Mouse (Mus musculus) intestine, embryonic 16.5 days (tissue): ENCODE results near the gene Rabep2. TPM values are rescaled to one million over a fixed set of nuclear protein-coding genes. Genes with fewer than 3 reads are reported as not detected.

Experiments
- ATAC-seq: fragments of 200-750 bp; cut with Nextera tagmentation; 2 replicates; pipeline ENCODE4 v1.8.0; 2017; ENCODE audit warnings: moderate TSS enrichment, moderate library complexity
- H3K27ac ChIP-seq: fragments of 300-500 bp; sonication (generic); 2 replicates; pipeline ENCODE4 v1.5.1; 2014; ENCODE audit warnings: mild to moderate bottlenecking, low read length
- H3K27me3 ChIP-seq: fragments of 300-500 bp; sonication (generic); replicated peaks from 2 replicates; pipeline ENCODE4 v1.6.1; 2014; ENCODE audit warnings: low read length, control low read depth, mixed read lengths; ENCODE audit not compliant: control insufficient read depth, insufficient read depth
- H3K36me3 ChIP-seq: fragments of 300-500 bp; sonication (generic); 2 replicates; pipeline ENCODE4 v1.6.1; 2014; ENCODE audit warnings: low read length, control low read depth; ENCODE audit not compliant: control insufficient read depth, insufficient read depth
- H3K4me1 ChIP-seq: fragments of 300-500 bp; sonication (generic); 2 replicates; pipeline ENCODE4 v1.6.1; 2014; ENCODE audit warnings: low read length, control low read depth, mixed read lengths; ENCODE audit not compliant: control insufficient read depth, insufficient read depth
- H3K4me2 ChIP-seq: fragments of 300-500 bp; sonication (generic); 2 replicates; pipeline ENCODE4 v1.6.1; 2014; ENCODE audit warnings: low read depth, low read length, control low read depth
- H3K4me3 ChIP-seq: fragments of 300-500 bp; sonication (generic); 2 replicates; pipeline ENCODE4 v1.5.1; 2014; ENCODE audit warnings: mild to moderate bottlenecking, low read length
- H3K9ac ChIP-seq: fragments of 300-500 bp; sonication (generic); 2 replicates; pipeline ENCODE4 v1.6.1; 2014; ENCODE audit warnings: low read depth, low read length
- H3K9me3 ChIP-seq: fragments of 300-500 bp; sonication (generic); 2 replicates; pipeline ENCODE4 v1.6.1; 2016; ENCODE audit warnings: low read length, control low read depth; ENCODE audit not compliant: control insufficient read depth
- whole genome bisulfite sequencing: fragments of 180-500 bp; shearing (Covaris S2); extraction: QIAGEN DNeasy Blood & Tissue Kit; methylation state at CpG from one replicate; pipeline ENCODE4 v1.1.7; 2014; 5-methylcytosine and 5-hydroxymethylcytosine counted together
- polyA plus RNA-seq: library from polyadenylated mRNA; unstranded; fragments of >200 nt; fragmentation: Nextera tagmentation; extraction: Ambion mirVana; gene quantifications from 2 replicates; pipeline ENCODE4 v1.2.1, GENCODE M21; 2015

The Rabep2 gene
- polyA plus RNA-seq, 1 experiment from 2014 or later, result 25.0 TPM

GRCm38 (mm10) chr7:126445104-126445815, 16.7 kb downstream of the Rabep2 start:
- no peak overlapping the region for H3K9ac ChIP-seq
- H3K4me3 ChIP-seq, result no peak overlapping the region
- H3K36me3 ChIP-seq, result peaks cover 18% of the 10 kb centered on the region
- H3K27me3 ChIP-seq, result no peaks in the 10 kb centered on the region
- no peaks in the 10 kb centered on the region for H3K4me1 ChIP-seq
- no peaks in the 10 kb centered on the region for H3K9me3 ChIP-seq
- 93% methylated on average over 15 of the region's 15 CpGs for WGBS
- no peak overlapping the region for H3K27ac ChIP-seq
- no peak overlapping the region for H3K4me2 ChIP-seq
- ATAC-seq, result no peak

- H3K4me1 ChIP-seq, result no peaks in the 10 kb centered on the region
- no peaks in the 10 kb centered on the region for H3K9me3 ChIP-seq
- H3K36me3 ChIP-seq, result peaks cover 18% of the 10 kb centered on the region
- WGBS, result 86% methylated on average over 21 of the region's 21 CpGs
- no peak for ATAC-seq
- H3K27me3 ChIP-seq, result no peaks in the 10 kb centered on the region
- no peak overlapping the region for H3K9ac ChIP-seq
- no peak overlapping the region for H3K4me3 ChIP-seq
- H3K4me2 ChIP-seq, result no peak overlapping the region
- H3K27ac ChIP-seq, result no peak overlapping the region
Observed at GRCm38 (mm10) chr7:126446217-126446616, 17.7 kb downstream of the Rabep2 start.

GRCm38 (mm10) chr7:126448481-126448880, 19.9 kb downstream of the Rabep2 start:
- Histone ChIP-seq H3K27me3 (no peaks in the 10 kb centered on the region), H3K36me3 (peaks cover 15% of the 10 kb centered on the region), H3K4me3 (no peak overlapping the region), H3K4me2 (no peak overlapping the region), H3K9me3 (no peaks in the 10 kb centered on the region), H3K27ac (no peak overlapping the region), H3K4me1 (no peaks in the 10 kb centered on the region), H3K9ac (no peak overlapping the region)
- WGBS, result 93% methylated on average over 19 of the region's 19 CpGs
- no peak for ATAC-seq

- Histone ChIP-seq H3K4me3 (no peak overlapping the region), H3K36me3 (peaks cover 8% of the 10 kb centered on the region), H3K4me1 (no peaks in the 10 kb centered on the region), H3K4me2 (no peak overlapping the region), H3K9me3 (no peaks in the 10 kb centered on the region), H3K27me3 (no peaks in the 10 kb centered on the region), H3K27ac (no peak overlapping the region), H3K9ac (no peak overlapping the region)
- WGBS, result 88% methylated on average over 18 of the region's 18 CpGs
- ATAC-seq, result no peak
Observed at GRCm38 (mm10) chr7:126449991-126450390, 21.4 kb downstream of the Rabep2 start.

GRCm38 (mm10) chr7:126450641-126451040, 22.1 kb downstream of the Rabep2 start:
- no peak overlapping the region for H3K4me3 ChIP-seq
- 91% methylated on average over 6 of the region's 6 CpGs for WGBS
- H3K9me3 ChIP-seq, result no peaks in the 10 kb centered on the region
- no peak overlapping the region for H3K9ac ChIP-seq
- H3K27ac ChIP-seq, result no peak overlapping the region
- ATAC-seq, result no peak
- H3K27me3 ChIP-seq, result no peaks in the 10 kb centered on the region
- no peak overlapping the region for H3K4me2 ChIP-seq
- H3K4me1 ChIP-seq, result no peaks in the 10 kb centered on the region
- H3K36me3 ChIP-seq, result 0 out of 2 replicates have a peak, but pooled peaks cover 1% of the 10 kb centered on the region

- H3K4me3 ChIP-seq, result no peak overlapping the region
- no peak overlapping the region for H3K4me2 ChIP-seq
- no peak overlapping the region for H3K27ac ChIP-seq
- no peak overlapping the region for H3K9ac ChIP-seq
- H3K27me3 ChIP-seq, result no peaks in the 10 kb centered on the region
- no peak for ATAC-seq
- H3K36me3 ChIP-seq, result no peaks in the 10 kb centered on the region
- H3K4me1 ChIP-seq, result no peaks in the 10 kb centered on the region
- H3K9me3 ChIP-seq, result no peaks in the 10 kb centered on the region
- 88% methylated on average over 3 of the region's 3 CpGs for WGBS
Observed at GRCm38 (mm10) chr7:126452244-126452643, 23.7 kb downstream of the Rabep2 start.

GRCm38 (mm10) chr7:126453861-126454260, 25.3 kb downstream of the Rabep2 start:
- H3K36me3 ChIP-seq, result no peaks in the 10 kb centered on the region
- 61% methylated on average over 7 of the region's 7 CpGs for WGBS
- H3K4me3 ChIP-seq, result no peak overlapping the region
- peaks cover 3% of the 10 kb centered on the region; the same call in 1 of the 2 replicates for H3K4me1 ChIP-seq
- H3K27me3 ChIP-seq, result no peaks in the 10 kb centered on the region
- no peak for ATAC-seq
- H3K9me3 ChIP-seq, result no peaks in the 10 kb centered on the region
- no peak overlapping the region for H3K9ac ChIP-seq
- no peak overlapping the region for H3K27ac ChIP-seq
- H3K4me2 ChIP-seq, result no peak overlapping the region

GRCm38 (mm10) chr7:126455242-126455641, 26.7 kb downstream of the Rabep2 start:
- H3K36me3 ChIP-seq, result no peaks in the 10 kb centered on the region
- no peaks in the 10 kb centered on the region for H3K27me3 ChIP-seq
- H3K4me3 ChIP-seq, result no peak overlapping the region
- H3K9ac ChIP-seq, result no peak overlapping the region
- peaks cover 3% of the 10 kb centered on the region; the same call in 1 of the 2 replicates for H3K4me1 ChIP-seq
- 80% methylated on average over 2 of the region's 2 CpGs for WGBS
- no peak overlapping the region for H3K27ac ChIP-seq
- no peak overlapping the region for H3K4me2 ChIP-seq
- H3K9me3 ChIP-seq, result no peaks in the 10 kb centered on the region
- no peak for ATAC-seq

- Histone ChIP-seq H3K4me2 (no peak overlapping the region), H3K4me1 (peaks cover 3% of the 10 kb centered on the region; the same call in 1 of the 2 replicates), H3K9ac (no peak overlapping the region), H3K27me3 (no peaks in the 10 kb centered on the region), H3K36me3 (no peaks in the 10 kb centered on the region), H3K4me3 (no peak overlapping the region), H3K9me3 (no peaks in the 10 kb centered on the region), H3K27ac (no peak overlapping the region)
- WGBS, result 89% methylated on average over 17 of the region's 17 CpGs
- no peak for ATAC-seq
Observed at GRCm38 (mm10) chr7:126456382-126457266, 28.1 kb downstream of the Rabep2 start.
